Mouse (Mus musculus): ENCODE results near the gene Scg3. TPM values are rescaled to one million over a fixed set of nuclear protein-coding genes. Genes with fewer than 3 reads are reported as not detected.

The Scg3 gene
- total RNA-seq (2023), result not detected

DNA sequence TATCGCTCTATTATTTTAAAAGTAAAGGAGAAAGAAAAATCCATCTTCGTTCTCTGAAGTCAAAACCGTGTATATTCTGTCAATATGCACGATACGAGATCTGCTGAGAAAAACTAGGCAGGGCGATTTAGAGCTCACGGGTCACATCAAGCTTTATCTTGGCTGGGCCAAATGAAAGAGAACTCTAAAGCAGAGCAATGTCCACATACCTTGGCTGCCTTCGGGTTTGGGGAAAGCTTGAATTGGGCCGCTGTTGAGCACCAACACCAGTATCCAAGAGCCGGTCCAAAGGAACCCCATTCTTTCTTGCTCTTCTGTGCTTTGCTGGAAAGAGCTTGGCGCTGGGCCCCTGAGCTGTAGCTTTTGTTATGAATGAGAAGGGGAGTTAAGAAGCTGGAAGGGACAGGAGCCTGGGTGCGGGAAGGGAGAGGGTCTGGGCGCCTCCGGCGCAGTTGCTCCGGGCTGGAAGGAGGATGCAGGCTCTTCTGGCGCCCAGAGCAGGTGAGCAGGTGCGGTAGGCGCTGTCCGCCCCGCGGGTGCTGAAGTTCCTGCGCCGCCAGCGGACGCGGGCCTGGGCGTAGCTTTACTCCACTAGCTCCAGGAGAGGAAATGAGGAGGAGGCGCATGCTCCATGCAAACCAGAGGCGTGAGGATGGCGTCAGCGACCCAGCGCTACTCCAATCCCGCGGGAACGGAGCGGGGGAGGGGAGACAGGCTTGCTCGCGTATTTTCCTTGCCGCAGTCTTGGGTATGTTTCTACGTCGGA, at the start of gene Scg3:
TSS of gene Scg3 (minus strand) at position 631 of the 766 bp plus-strand sequence.

GRCm38 (mm10) chr9:75625556-75626307, 58.1 kb downstream of the Scg3 start, which contains the start of gene Lysmd2:
Lysmd2 (plus strand) TSS chr9:75625741.

GRCm38 (mm10) chr9:75610571-75611493, 73.0 kb downstream of the Scg3 start, which contains the start of gene Tmod2:
Tmod2 (minus strand) TSS chr9:75611325.

Other genes starting within 250 kb of the Scg3 start
- gene Leo1, start 242.5 kb downstream of the Scg3 start, total RNA-seq (2023), result 10 to 100 TPM; 18.9 to 19.2 TPM
- 100 to 1,000 TPM; 201 to 208 TPM for gene Tmod3, start 124.4 kb downstream of the Scg3 start, total RNA-seq (2023)
- 1 to 10 TPM; 2.6 TPM for gene Tmod2, start 72.7 kb downstream of the Scg3 start, total RNA-seq (2023)
- 1 to 10 TPM; 2.2 to 4.1 TPM for gene Lysmd2, start 58.3 kb downstream of the Scg3 start, total RNA-seq (2023)
- not detected for gene Bmp5, start 91.3 kb upstream of the Scg3 start, total RNA-seq (2023)

Data from B cell, adult 67 days (primary cell).